Mouse (Mus musculus) heart, adult 11 months (tissue): Measurements from ENCODE around the gene Zxdc.

Source experiments
- DNase-seq: peaks from one replicate; pipeline ENCODE4 v3.0.0; 2022

The Zxdc gene

GRCm38 (mm10) chr6:90368976-90369724 is at the start of gene Zxdc:
Gene Zxdc (plus strand): TSS chr6:90369492.
- DNase-seq, result peak; percentile 100

- DNase-seq, result peak; percentile 85
These were observed 48.9 kb upstream of the Zxdc start for GRCm38 (mm10) chr6:90320429-90320828.

- DNase-seq, result peak; percentile 88
These were observed 47.5 kb upstream of the Zxdc start for GRCm38 (mm10) chr6:90321811-90322210.

GRCm38 (mm10) chr6:90324026-90324425 is 45.3 kb upstream of the Zxdc start:
- DNase-seq, result peak; percentile 84

GRCm38 (mm10) chr6:90324463-90324862 is 44.8 kb upstream of the Zxdc start:
- no peak for DNase-seq

- peak; percentile 90 for DNase-seq
These were observed 44.3 kb upstream of the Zxdc start, which contains the start of gene Chst13 for GRCm38 (mm10) chr6:90324991-90325390. Gene Chst13 (minus strand): TSS chr6:90325185.

GRCm38 (mm10) chr6:90327670-90328069 is 41.6 kb upstream of the Zxdc start:
- DNase-seq, result peak; percentile 77

GRCm38 (mm10) chr6:90329953-90330352 is 39.3 kb upstream of the Zxdc start:
- peak; percentile 96 for DNase-seq

- DNase-seq, result no peak
These were observed 36.5 kb upstream of the Zxdc start, which contains the start of gene Uroc1 for GRCm38 (mm10) chr6:90332561-90333425. Gene Uroc1 (plus strand): TSS chr6:90333284.

GRCm38 (mm10) chr6:90334244-90334643 is 35.0 kb upstream of the Zxdc start:
- DNase-seq, result no peak

GRCm38 (mm10) chr6:90342343-90342742 is 26.9 kb upstream of the Zxdc start:
- DNase-seq, result no peak

- DNase-seq, result no peak
These were observed 22.1 kb upstream of the Zxdc start for GRCm38 (mm10) chr6:90347183-90347582.

GRCm38 (mm10) chr6:90348500-90348899 is 20.8 kb upstream of the Zxdc start:
- DNase-seq, result no peak

- no peak for DNase-seq
These were observed 19.3 kb upstream of the Zxdc start for GRCm38 (mm10) chr6:90350011-90350410.

- no peak for DNase-seq
These were observed 11.2 kb upstream of the Zxdc start for GRCm38 (mm10) chr6:90358142-90358541.

GRCm38 (mm10) chr6:90359445-90359844 is 9.8 kb upstream of the Zxdc start:
- no peak for DNase-seq

- DNase-seq, result peak; percentile 98
These were observed 9.1 kb upstream of the Zxdc start for GRCm38 (mm10) chr6:90360024-90360781.

GRCm38 (mm10) chr6:90360922-90361614 is 8.2 kb upstream of the Zxdc start:
- peak; percentile 91 for DNase-seq

- DNase-seq, result no peak
These were observed 6.0 kb upstream of the Zxdc start for GRCm38 (mm10) chr6:90363301-90363700.

- no peak for DNase-seq
These were observed 647 bp downstream of the Zxdc start for GRCm38 (mm10) chr6:90369725-90370553.

GRCm38 (mm10) chr6:90374647-90375046 is 5.4 kb downstream of the Zxdc start:
- no peak for DNase-seq
